Mouse (Mus musculus) liver, postnatal 0 days (tissue): ENCODE results near the gene Lin37.

Experiments
- CTCF ChIP-seq: sonication (generic); IDR thresholded peaks from 2 replicates; pipeline ENCODE4 v1.5.1; 2016; ENCODE audit warnings: antibody characterized with exemption, low read depth
- EP300 ChIP-seq: IDR thresholded peaks from 2 replicates; pipeline ENCODE4 v1.6.1; 2016; ENCODE audit warnings: antibody characterized with exemption, low read depth, mild to moderate bottlenecking

- TF ChIP-seq CTCF = no peak
- TF ChIP-seq EP300 = no peak
Observed at GRCm38 (mm10) chr7:30534633-30535577, 24.7 kb downstream of the Lin37 start, which contains the start of gene Arhgap33.
